Mouse (Mus musculus) cerebellum, adult 11-12 months (tissue): ENCODE results near the gene Grm8.
A peak's percentile ranks its signal among the peaks of the same experiment; 100 is the strongest.

Experiments
- DNase-seq: peaks from one replicate; pipeline ENCODE4 v3.0.0; 2022

Grm8 gene

GRCm38 (mm10) chr6:28135001-28135401 is at the start of gene Grm8:
Grm8 (minus strand) TSS chr6:28135178.
- DNase-seq: no peak

DNA sequence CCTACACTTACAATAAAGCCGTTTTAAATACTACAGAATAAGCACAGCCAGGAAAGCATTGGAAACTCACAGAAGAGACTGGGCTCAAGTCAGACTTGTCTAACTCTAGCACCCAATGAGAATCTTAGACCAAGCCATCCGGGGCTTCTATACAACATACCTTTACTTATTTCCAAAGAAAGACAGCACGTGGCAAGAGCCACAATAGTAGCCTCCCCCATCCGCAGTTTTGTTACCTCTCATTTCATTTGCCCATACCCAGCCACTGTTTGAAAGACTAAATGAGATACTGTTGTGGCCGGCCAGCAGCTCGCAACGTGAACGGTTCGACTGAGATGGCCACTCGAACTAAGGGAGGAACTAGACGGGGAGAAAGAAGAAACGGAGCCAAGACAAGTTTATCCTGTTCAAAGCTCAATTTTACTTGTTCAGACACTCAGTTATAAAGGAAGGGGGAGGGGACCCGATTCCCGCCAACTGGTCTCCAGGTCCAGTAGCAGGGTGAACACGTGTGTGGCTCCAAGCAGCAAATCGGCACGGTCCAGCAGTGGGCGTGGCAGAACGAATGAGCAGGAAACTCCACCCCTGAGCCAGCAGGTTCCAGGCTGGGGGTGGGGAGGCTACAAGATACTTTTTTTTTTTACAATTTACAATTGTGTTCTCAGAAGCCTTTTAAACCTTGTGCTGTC is 35.0 kb upstream of the Grm8 start:
- DNase-seq: no peak

DNA sequence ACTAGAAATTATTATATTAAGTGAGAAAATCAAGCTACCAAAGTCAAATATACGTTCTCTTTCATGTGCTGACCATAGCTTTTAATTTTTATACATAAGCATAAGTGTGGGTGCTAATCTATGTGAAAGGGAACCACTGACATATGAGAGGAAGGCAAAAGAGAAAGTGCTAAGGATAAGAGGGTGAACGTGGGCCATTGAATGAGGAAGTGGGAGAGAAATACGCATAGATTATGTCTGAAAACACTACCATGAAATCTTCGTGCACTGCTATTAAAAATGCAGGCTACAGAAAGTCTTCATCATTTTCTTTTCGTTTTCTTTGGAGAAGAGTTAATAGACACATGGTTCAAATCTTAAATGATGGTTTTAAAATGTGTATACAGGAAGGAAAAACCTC is 25.4 kb upstream of the Grm8 start:
- no peak for DNase-seq

- DNase-seq: no peak
These were observed 11.5 kb upstream of the Grm8 start for GRCm38 (mm10) chr6:28146445-28146844.

- DNase-seq: no peak
These were observed 7.4 kb upstream of the Grm8 start for GRCm38 (mm10) chr6:28142332-28142731.

DNA sequence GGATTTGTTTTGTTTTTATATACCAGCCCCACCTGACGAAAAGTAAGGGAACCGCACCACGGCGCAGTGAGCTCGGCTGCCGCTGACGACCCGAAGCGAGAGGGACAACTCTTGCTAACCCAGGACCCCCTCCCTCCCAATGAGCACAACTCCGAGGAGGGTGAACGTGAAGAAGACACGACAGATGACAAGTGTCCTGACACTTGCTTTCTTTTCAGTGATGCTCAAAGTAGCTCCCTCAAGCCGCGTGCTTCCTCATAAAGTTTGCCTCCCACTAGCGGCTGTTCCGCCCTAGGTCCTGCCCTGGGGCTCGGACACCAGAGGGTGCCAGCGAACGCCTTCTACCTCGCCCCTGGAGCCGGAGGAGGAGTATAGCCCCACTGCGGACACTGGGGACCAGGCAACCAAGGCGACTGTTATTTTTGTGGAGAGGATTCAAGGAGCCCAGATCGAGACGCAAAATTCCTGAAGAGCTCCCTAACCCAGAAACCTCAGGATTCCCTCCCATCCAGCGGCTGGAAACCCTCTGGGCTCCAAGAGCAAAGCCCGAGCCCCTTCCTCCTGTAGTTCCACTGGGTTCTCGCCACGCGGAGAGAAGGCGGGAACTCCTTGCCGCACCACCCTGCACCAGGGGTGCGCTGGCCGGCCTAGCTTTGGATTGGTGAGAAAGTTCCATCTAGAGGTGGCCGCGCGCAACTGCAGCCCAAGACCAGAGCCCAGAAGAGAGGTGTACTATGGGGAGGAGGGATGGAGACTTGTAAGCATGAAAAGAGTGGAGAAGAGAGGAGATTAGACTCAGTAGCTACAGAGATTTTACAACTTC is 644 bp upstream of the Grm8 start:
- peak; percentile 66 for DNase-seq

- DNase-seq: no peak
These were observed 652 bp downstream of the Grm8 start for GRCm38 (mm10) chr6:28134251-28134801.

DNA sequence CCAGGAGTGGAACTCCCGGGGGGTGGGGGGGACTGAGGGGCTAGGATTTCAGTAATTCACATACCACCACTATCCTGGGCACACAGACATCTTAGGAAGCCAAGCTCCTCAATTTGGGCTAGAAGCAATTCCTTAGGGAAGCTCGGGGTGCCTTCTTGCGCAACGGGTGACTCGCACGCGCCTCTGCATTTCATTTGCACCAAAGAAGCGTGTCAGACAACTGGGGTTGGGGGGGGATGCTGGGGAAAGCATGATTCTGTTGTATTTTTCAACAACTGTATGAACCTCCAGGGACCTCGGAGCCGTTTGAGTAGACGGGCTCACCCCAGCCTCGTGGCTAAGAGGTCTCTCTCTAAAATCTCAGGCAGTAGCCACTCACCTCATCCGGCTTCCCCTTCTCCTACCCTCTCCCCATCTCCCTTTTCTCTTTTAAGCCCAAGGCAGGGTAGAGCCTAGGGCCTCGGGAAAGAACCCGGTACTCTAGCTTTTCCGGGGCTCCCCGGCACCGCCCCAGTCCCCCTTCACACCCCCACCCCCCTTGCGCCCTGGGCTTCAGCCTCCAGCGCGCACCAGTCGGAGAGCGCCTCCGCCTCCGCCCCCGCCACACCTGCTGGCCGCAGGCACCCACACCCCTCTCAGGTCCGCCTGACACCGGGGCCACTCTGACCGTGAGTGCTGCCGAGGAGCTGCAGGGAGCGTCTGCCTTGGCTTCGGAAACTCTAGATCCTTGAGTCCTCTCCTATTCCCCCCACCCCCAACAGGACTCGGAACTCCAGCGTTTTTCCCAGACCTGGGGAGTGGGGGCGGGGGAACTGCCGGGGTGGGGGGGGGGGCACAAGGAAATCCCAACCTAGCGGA is 1.5 kb downstream of the Grm8 start:
- DNase-seq: no peak

DNA sequence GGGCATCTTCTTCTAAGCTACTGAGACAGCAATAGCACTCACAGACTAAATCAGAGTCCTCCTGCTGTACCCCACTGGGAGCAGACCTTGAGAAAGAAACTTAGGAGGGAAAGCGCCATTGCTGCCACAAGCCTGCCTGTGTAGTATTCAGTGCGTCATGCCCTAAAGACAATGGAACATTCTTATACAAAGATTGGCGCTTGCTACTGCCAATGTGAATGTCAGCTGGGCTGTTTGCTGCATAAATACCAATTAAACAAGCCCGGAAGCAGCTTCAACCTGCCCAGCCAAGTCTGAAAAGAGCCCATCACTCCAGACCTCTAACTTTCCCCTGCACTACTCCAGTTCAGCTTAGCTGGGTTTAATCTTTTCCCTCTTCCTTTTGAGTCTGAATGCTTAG is 2.9 kb downstream of the Grm8 start:
- DNase-seq: no peak

- DNase-seq: no peak
These were observed 6.1 kb downstream of the Grm8 start for GRCm38 (mm10) chr6:28128871-28129270.

- DNase-seq: no peak
These were observed 19.5 kb downstream of the Grm8 start for GRCm38 (mm10) chr6:28115519-28115918.

- DNase-seq: no peak
These were observed 20.1 kb downstream of the Grm8 start for GRCm38 (mm10) chr6:28114916-28115315.

DNA sequence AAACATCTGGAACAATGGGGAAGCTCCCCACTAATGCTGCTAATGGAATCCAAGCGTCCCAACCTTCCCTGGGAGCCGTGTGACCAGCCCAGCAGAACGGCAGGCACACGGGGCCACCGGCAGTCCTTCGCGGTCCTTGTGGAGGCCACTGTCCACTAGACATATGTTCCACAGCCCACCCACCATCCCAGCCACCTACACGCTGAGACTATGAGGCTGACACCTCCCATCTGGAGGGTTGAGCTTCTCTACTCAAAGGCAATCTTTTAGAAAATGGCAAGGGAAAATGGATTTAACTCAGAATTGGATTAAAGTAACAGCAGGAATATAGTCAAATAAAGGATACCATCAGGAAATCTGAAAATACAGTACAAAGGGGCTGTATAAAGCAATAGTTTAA is 23.4 kb downstream of the Grm8 start:
- no peak for DNase-seq

DNA sequence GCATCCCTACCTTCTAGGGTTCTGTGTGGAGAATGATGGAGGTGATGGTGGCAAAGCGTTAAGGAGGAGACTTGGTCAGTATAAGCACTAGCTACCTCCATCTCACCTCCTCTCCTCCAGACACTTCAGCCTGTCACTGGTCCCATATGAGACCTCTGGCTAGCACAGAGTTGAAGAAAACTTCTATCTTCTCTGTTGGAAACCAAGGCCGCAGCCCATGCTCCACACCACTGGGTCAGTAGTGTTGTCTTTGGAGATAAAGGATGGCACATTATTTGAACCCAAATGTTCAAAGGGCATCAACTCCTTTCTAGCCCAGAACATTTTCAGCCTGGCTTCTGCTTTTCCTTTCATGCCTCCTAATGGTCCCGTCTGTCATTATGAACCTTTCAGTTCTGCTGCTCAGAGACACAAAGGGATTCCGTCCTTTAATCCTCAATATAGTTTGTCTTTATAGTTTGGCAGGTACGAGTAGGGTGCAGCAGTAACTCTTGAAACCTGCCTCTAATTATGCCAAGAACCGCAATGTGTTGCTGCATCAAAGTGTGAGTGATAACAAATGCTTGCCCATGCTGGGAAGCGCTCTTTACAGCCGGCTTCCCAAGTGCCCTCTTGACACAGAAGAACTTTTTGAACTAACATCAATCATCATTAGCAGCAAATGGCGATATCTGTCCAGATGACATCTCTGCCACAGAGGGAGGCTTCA is 32.2 kb downstream of the Grm8 start:
- no peak for DNase-seq

DNA sequence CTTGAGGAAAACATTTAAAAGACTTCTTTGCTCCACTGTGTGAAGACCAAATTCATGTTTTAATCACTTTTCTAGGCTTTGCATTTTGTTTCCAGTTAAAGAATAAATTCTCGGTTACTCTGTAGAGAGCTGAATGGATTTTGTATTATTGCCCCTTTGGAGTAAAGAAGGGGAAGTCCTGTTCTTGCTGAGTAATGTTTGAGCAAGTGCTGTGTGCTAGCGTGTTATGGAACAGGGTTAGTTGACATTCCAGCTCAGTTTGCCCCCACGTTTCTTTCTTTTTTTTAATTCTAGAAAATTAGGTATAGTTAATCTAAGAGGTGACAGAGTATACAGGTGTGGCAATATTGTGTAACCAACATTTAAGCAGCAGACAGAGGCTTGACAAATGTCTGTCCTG is 35.0 kb downstream of the Grm8 start:
- no peak for DNase-seq

GRCm38 (mm10) chr6:28092511-28092910 is 42.5 kb downstream of the Grm8 start:
- DNase-seq: no peak

- no peak for DNase-seq
These were observed 43.1 kb downstream of the Grm8 start for GRCm38 (mm10) chr6:28091836-28092235.

- no peak for DNase-seq
These were observed 44.0 kb downstream of the Grm8 start for GRCm38 (mm10) chr6:28090981-28091380.

GRCm38 (mm10) chr6:28075534-28075933 is 59.4 kb downstream of the Grm8 start:
- no peak for DNase-seq

GRCm38 (mm10) chr6:28074470-28074869 is 60.5 kb downstream of the Grm8 start:
- DNase-seq: no peak

DNA sequence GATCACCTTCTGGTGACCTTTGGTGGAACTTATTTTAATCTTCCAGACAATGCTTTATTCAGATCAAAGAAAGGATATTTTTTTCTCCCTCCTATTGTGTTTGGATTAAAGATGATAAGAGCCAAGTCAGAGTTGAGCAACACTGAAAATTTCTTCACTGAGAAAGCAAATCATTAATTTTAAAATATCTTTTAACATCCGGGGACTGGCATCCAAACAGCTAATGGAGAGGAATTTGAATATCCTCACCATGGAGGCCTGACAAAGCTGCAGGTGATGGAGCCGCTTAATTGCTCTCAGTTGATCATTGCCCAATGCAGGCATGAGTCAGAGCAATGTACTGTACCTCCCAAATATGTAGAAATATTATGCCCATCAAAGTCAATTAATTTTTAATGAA is 83.0 kb downstream of the Grm8 start:
- DNase-seq: no peak

DNA sequence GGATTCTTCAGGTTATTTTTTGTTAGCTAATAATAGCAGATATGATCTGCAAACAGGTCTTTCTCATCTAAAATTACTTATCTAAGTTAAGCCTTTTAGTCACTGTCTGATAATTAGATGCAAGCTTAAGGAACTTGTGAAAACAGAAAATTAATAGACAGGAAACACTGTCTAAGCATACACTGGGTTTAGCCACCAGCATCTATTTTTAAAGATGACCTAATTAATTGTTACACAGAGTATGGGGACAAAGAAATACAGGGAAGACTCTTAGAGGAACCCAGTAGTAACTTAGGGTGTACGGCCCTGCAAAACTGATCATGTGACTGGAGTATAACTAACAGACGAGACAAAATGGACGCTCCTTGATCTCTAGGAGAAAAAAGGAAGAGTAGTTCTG is 92.6 kb downstream of the Grm8 start:
- no peak for DNase-seq

GRCm38 (mm10) chr6:28040815-28041214 is 94.2 kb downstream of the Grm8 start:
- DNase-seq: no peak
